ENCODE assay signal across 9 mouse cellular contexts in the genomic region with DNA sequence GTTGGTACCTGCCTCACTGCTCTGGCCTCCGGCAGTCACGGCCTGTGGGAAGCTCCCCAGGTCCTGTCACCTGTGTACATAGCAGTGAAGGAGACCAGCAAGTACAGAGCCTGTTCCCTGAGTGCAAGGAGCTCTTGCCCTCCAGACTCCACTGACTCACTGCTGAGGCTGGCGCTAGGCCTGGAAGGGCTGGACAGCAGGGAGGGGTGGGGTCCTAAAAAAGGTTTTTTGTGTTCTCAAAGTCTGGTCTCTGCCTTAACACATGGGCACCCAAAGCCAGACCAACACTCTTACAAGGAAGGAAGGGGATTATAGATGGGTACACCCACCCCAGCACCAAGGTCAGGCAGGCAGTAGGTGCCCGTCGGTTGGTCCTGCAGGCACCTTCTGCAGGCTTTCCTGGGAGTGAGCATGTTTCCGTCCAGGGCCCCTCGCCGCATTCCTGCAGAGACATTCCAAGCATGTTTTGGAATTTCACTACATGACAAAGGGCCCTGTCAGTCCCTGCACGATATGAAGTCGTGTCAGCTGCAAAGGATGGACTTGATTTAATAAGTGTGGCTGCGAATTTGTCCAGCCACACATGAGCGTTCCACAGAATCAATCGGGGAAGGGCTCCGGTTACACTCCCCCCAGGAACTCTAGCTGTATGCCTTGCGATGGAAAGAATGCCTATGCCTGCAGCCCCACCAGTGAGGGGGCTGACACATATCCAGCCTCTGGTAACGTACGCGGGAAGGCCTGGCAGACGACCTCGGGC. TPM values are rescaled to one million over a fixed set of nuclear protein-coding genes. Genes with fewer than 3 reads are reported as not detected.
A peak's percentile ranks its signal among the peaks of the same experiment; 100 is the strongest.
DNase-seq lines count a peak whose midpoint lies in the region; ATAC-seq and TF ChIP-seq lines count a peak whose summit lies in the region.
"Had no signal": no experiment of that assay in that cellular context is flagged by ENCODE, and none has a peak within 500 bp of the region (broad histone marks: within the 10 kb centered on the region; RNA-seq: fewer than 3 reads in every experiment).

No protein-coding gene starts in this region.

- H3K4me2 ChIP-seq in kidney, postnatal 0 days (ENCODE audit: low read length): no peak overlapping the region
- 0 out of 2 replicates have a peak overlapping the region, but pooled peaks have one; percentile 18 for H3K4me2 ChIP-seq in embryonic facial prominence, embryonic 12.5 days (replicated peaks)
- H3K4me2 ChIP-seq in myocyte (ENCODE audit: low read depth): peak overlapping the region; percentile 59

- DNase-seq in kidney, postnatal 0 days (ENCODE audit: low spot score): peak; percentile 61
- no peak for DNase-seq in kidney, adult 9 months
- DNase-seq in heart, postnatal 4 days: peak; percentile 56
- DNase-seq in left cerebral cortex, postnatal 4 days: no peak
- no peak for DNase-seq in frontal cortex, adult 2 months (ENCODE audit: extremely low spot score in 1 of 2, low spot score in 1 of 2)
- DNase-seq in cerebellum, adult 11 months: no peak

- no peaks in the 10 kb centered on the region for H3K79me2 ChIP-seq in myocyte (ENCODE audit: control insufficient read depth, insufficient read depth)

- no peak for TF ChIP-seq CTCF in kidney, postnatal 0 days (IDR thresholded peaks at IDR 0.05; ENCODE audit: low read depth)

- H3K27ac ChIP-seq in kidney, postnatal 0 days: peak overlapping the region; percentile 50
- peak overlapping the region; percentile 78 for H3K27ac ChIP-seq in embryonic facial prominence, embryonic 12.5 days
- H3K27ac ChIP-seq: heart, adult 2 months had no signal

- H3K4me3 ChIP-seq in kidney, postnatal 0 days (replicated peaks; ENCODE audit: low read depth, low read length): no peak overlapping the region
- H3K4me3 ChIP-seq in embryonic facial prominence, embryonic 12.5 days: no peak overlapping the region
- no peak overlapping the region for H3K4me3 ChIP-seq in myocyte
- H3K4me3 ChIP-seq: heart, adult 2 months had no signal

- no peak overlapping the region for H3ac ChIP-seq in myocyte (ENCODE audit: control insufficient read depth, insufficient read length)

- H3K9ac ChIP-seq in kidney, postnatal 0 days (ENCODE audit: low read depth, low read length): no peak overlapping the region; the same call in 1 of the 2 replicates
- H3K9ac ChIP-seq in embryonic facial prominence, embryonic 12.5 days: no peak overlapping the region; the same call in 1 of the 2 replicates

- intact Hi-C loops in left cerebral cortex, postnatal 4 days (cut with DNase I): no loop called here

- no peak for ATAC-seq in kidney, postnatal 0 days (replicated peaks; ENCODE audit: low FRiP score, low read depth)
- peak; percentile 55; the same call in 1 of the 2 replicates for ATAC-seq in embryonic facial prominence, embryonic 12.5 days (ENCODE audit: insufficient number of reproducible peaks, insufficient read depth, low FRiP score, low TSS enrichment)

- H3K4me1 ChIP-seq in kidney, postnatal 0 days (replicated peaks; ENCODE audit: insufficient read depth, low read length): peaks cover 29% of the 10 kb centered on the region; the same call in 1 of the 2 replicates
- peaks cover 53% of the 10 kb centered on the region for H3K4me1 ChIP-seq in embryonic facial prominence, embryonic 12.5 days

- no peaks in the 10 kb centered on the region for H3K27me3 ChIP-seq in kidney, postnatal 0 days (ENCODE audit: insufficient read depth, low read length)
- no peaks in the 10 kb centered on the region for H3K27me3 ChIP-seq in embryonic facial prominence, embryonic 12.5 days
- H3K27me3 ChIP-seq in myocyte (ENCODE audit: control insufficient read depth, insufficient read depth, insufficient read length): no peaks in the 10 kb centered on the region

- H3K36me3 ChIP-seq in kidney, postnatal 0 days (ENCODE audit: insufficient read depth, low read length): no peaks in the 10 kb centered on the region
- H3K36me3 ChIP-seq in embryonic facial prominence, embryonic 12.5 days: no peaks in the 10 kb centered on the region
- H3K36me3 ChIP-seq in myocyte (ENCODE audit: control insufficient read depth, insufficient read depth): no peaks in the 10 kb centered on the region

- TF ChIP-seq POLR2A in myocyte (IDR thresholded peaks at IDR 0.05; ENCODE audit: insufficient read length, low read depth): no peak

- no peaks in the 10 kb centered on the region for H3K9me3 ChIP-seq in kidney, postnatal 0 days (replicated peaks; ENCODE audit: low read length)
- H3K9me3 ChIP-seq in embryonic facial prominence, embryonic 12.5 days: no peaks in the 10 kb centered on the region

- WGBS in kidney, postnatal 0 days: 29% methylated on average over 20 of the region's 20 CpGs
- WGBS in embryonic facial prominence, embryonic 12.5 days: 14% methylated on average over 20 of the region's 20 CpGs

TF ChIP-seq in myocyte, 11 proteins besides CTCF, POLR2A, EP300 and RAD21:
- TF ChIP-seq MYOD1 (IDR thresholded peaks at IDR 0.05; ENCODE audit: control insufficient read depth in 1 of 3, insufficient read length in 2 of 3, low read depth in 2 of 3) (peak in 2 of 3 experiments; percentile 51 to 53), REST (IDR thresholded peaks at IDR 0.05; ENCODE audit: insufficient read depth, insufficient read length) (no peak), USF1 (IDR thresholded peaks at IDR 0.05; ENCODE audit: low read depth) (no peak), MYOG (IDR thresholded peaks at IDR 0.05; ENCODE audit: control insufficient read depth in 1 of 3, insufficient read depth in 1 of 3, insufficient read length in 2 of 3, low read depth in 2 of 3) (peak in 1 of 3 experiments; percentile 36), TCF12 (IDR thresholded peaks at IDR 0.05; ENCODE audit: insufficient read depth, poor library complexity, severe bottlenecking) (peak; percentile 3)
TF ChIP-seq in myocyte: peak in this region for 3.

RNA-seq across cellular contexts. Expression of a gene that starts 47.5 kb away (rescaled TPM):
- 7.0 and 7.6 TPM in 2 replicates for polyA plus RNA-seq in kidney, postnatal 0 days (2015; fragmentation: Nextera tagmentation; extraction: Ambion mirVana)
- polyA plus RNA-seq in embryonic facial prominence, embryonic 12.5 days (2016; fragmentation: Nextera tagmentation; extraction: Ambion mirVana): 5.1 and 7.7 TPM in 2 replicates
- total RNA-seq in heart, postnatal 4 days (2021): 1 to 10 TPM; 2.8 to 3.0 TPM
- 2.6 TPM for polyA plus RNA-seq in myocyte (2012; fragmentation: generic; extraction: Trizol)
- total RNA-seq in left cerebral cortex, postnatal 4 days (2021): 10 to 100 TPM; 11.0 to 12.9 TPM
- polyA plus RNA-seq in frontal cortex, adult 2 months (2012; rRNA removed): 18.6 and 22.0 TPM in 2 replicates

RNA-seq across cellular contexts. Expression of a gene that starts 47.7 kb away (rescaled TPM):
- 194 and 205 TPM in 2 replicates for polyA plus RNA-seq in kidney, postnatal 0 days (2015; fragmentation: Nextera tagmentation; extraction: Ambion mirVana)
- 139 and 143 TPM in 2 replicates for polyA plus RNA-seq in embryonic facial prominence, embryonic 12.5 days (2016; fragmentation: Nextera tagmentation; extraction: Ambion mirVana)
- 10 to 100 TPM; 76.1 to 78.4 TPM for total RNA-seq in heart, postnatal 4 days (2021)
- polyA plus RNA-seq in myocyte (2012; fragmentation: generic; extraction: Trizol): 117 TPM
- 10 to 100 TPM; 65.1 to 67.9 TPM for total RNA-seq in left cerebral cortex, postnatal 4 days (2021)
- 83.4 and 84.4 TPM in 2 replicates for polyA plus RNA-seq in frontal cortex, adult 2 months (2012; rRNA removed)

Comparison
In these comparisons a context has a peak if more than half of its experiments do, and no peak if none do; other contexts are left out.
1. DNase-seq: peak in kidney, postnatal 0 days (single experiment) and heart, postnatal 4 days (single experiment); none in kidney, adult 9 months (single experiment), left cerebral cortex, postnatal 4 days (single experiment), frontal cortex, adult 2 months (0 of 2) and cerebellum, adult 11 months (single experiment).